In genomic region chr5:137784546-137784945, GRCm38 (mm10) we compare ENCODE assay signal across 7 mouse cellular contexts. TPM values are rescaled to one million over a fixed set of nuclear protein-coding genes. Genes with fewer than 3 reads are reported as not detected.
A peak's percentile ranks its signal among the peaks of the same experiment; 100 is the strongest.
DNase-seq lines count a peak whose midpoint lies in the region; ATAC-seq and TF ChIP-seq lines count a peak whose summit lies in the region.

No protein-coding gene starts in this region.

- 65% methylated on average over 14 of the region's 14 CpGs for WGBS in liver, adult 2 months
- WGBS in hindbrain, embryonic 16.5 days, result 79% methylated on average over 14 of the region's 14 CpGs
- 84% methylated on average over 14 of the region's 14 CpGs for WGBS in midbrain, embryonic 16.5 days

- no peak for ATAC-seq in hindbrain, embryonic 16.5 days
- ATAC-seq in midbrain, embryonic 16.5 days, result no peak

- H3K27ac ChIP-seq in liver, adult 2 months (replicated peaks; ENCODE audit: insufficient read depth, low read depth, low read length), result no peak overlapping the region
- H3K27ac ChIP-seq in cortical plate, adult 2 months (ENCODE audit: insufficient read depth, low read length), result no peak overlapping the region
- no peak overlapping the region for H3K27ac ChIP-seq in hindbrain, embryonic 16.5 days (ENCODE audit: low read depth, low read length)
- peak overlapping the region; percentile 96 for H3K27ac ChIP-seq in midbrain, embryonic 16.5 days (ENCODE audit: low read length)

- DNase-seq in liver, adult 2 months (ENCODE audit: extremely low read depth, low read depth, low spot score), result no peak
- no peak for DNase-seq in liver
- no peak for DNase-seq in spleen, postnatal 14 days (ENCODE audit: low spot score in 2 of 2)
- DNase-seq in right cerebral cortex, adult 2 months (ENCODE audit: low spot score in 2 of 2), result no peak

- no peaks in the 10 kb centered on the region for H3K9me3 ChIP-seq in hindbrain, embryonic 16.5 days (ENCODE audit: control insufficient read depth, low read length)
- no peaks in the 10 kb centered on the region for H3K9me3 ChIP-seq in midbrain, embryonic 16.5 days (replicated peaks; ENCODE audit: control insufficient read depth, low read length, poor library complexity, severe bottlenecking)

- 0 out of 2 replicates have a peak overlapping the region, but pooled peaks have one; percentile 2 for H3K9ac ChIP-seq in liver, adult 2 months (ENCODE audit: low read depth, low read length)
- H3K9ac ChIP-seq in hindbrain, embryonic 16.5 days (ENCODE audit: low read depth, low read length), result peak overlapping the region; percentile 87
- H3K9ac ChIP-seq in midbrain, embryonic 16.5 days (ENCODE audit: low read depth, low read length), result peak overlapping the region; percentile 91

- TF ChIP-seq CTCF in liver, adult 2 months (IDR thresholded peaks at IDR 0.05; ENCODE audit: low read depth, low read length), result no peak
- TF ChIP-seq CTCF in cortical plate, adult 2 months (IDR thresholded peaks at IDR 0.05; ENCODE audit: extremely low read depth, insufficient read depth, low read length), result no peak

- H3K79me2 ChIP-seq in liver, adult 2 months (ENCODE audit: control insufficient read depth, insufficient read depth, low read length), result peaks cover 16% of the 10 kb centered on the region

- no peak for TF ChIP-seq POLR2A in liver, adult 2 months (IDR thresholded peaks at IDR 0.05; ENCODE audit: extremely low read depth, insufficient read depth, low read length)
- TF ChIP-seq POLR2A in cortical plate, adult 2 months (IDR thresholded peaks at IDR 0.05; ENCODE audit: extremely low read depth, insufficient read depth, low read length), result no peak

- peaks cover 17% of the 10 kb centered on the region; the same call in 1 of the 2 replicates for H3K36me3 ChIP-seq in liver, adult 2 months (ENCODE audit: control insufficient read depth, insufficient read depth, low read length)
- peaks cover 19% of the 10 kb centered on the region; the same call in 1 of the 2 replicates for H3K36me3 ChIP-seq in hindbrain, embryonic 16.5 days (ENCODE audit: control insufficient read depth, insufficient read depth, low read length)
- H3K36me3 ChIP-seq in midbrain, embryonic 16.5 days (ENCODE audit: control insufficient read depth, insufficient read depth, low read length), result peaks cover 17% of the 10 kb centered on the region

- H3K4me2 ChIP-seq in hindbrain, embryonic 16.5 days (ENCODE audit: low read length), result peak overlapping the region; percentile 73
- peak overlapping the region; percentile 90 for H3K4me2 ChIP-seq in midbrain, embryonic 16.5 days (ENCODE audit: low read length)

- no peaks in the 10 kb centered on the region for H3K27me3 ChIP-seq in liver, adult 2 months (ENCODE audit: control insufficient read depth, insufficient read depth, low read length)
- H3K27me3 ChIP-seq in hindbrain, embryonic 16.5 days (replicated peaks; ENCODE audit: control insufficient read depth, insufficient read depth, low read length), result no peaks in the 10 kb centered on the region
- no peaks in the 10 kb centered on the region for H3K27me3 ChIP-seq in midbrain, embryonic 16.5 days (ENCODE audit: control insufficient read depth, insufficient read depth, low read depth, low read length)

- H3K4me1 ChIP-seq in liver, adult 2 months (ENCODE audit: control insufficient read depth, insufficient read depth, low read length), result peaks cover 24% of the 10 kb centered on the region
- peaks cover 10% of the 10 kb centered on the region; the same call in 1 of the 2 replicates for H3K4me1 ChIP-seq in cortical plate, adult 2 months (ENCODE audit: control insufficient read depth, insufficient read depth, low read length)
- H3K4me1 ChIP-seq in hindbrain, embryonic 16.5 days (ENCODE audit: control insufficient read depth, insufficient read depth, low read depth, low read length), result peaks cover 44% of the 10 kb centered on the region
- H3K4me1 ChIP-seq in midbrain, embryonic 16.5 days (ENCODE audit: control insufficient read depth, insufficient read depth, low read length), result peaks cover 53% of the 10 kb centered on the region

- no peak overlapping the region for H3K4me3 ChIP-seq in liver, adult 2 months (ENCODE audit: insufficient read depth, low read depth, low read length)
- peak overlapping the region; percentile 79; the same call in 1 of the 2 replicates for H3K4me3 ChIP-seq in cortical plate, adult 2 months (ENCODE audit: insufficient read depth, low read length)
- H3K4me3 ChIP-seq in hindbrain, embryonic 16.5 days (ENCODE audit: low read length), result peak overlapping the region; percentile 77
- H3K4me3 ChIP-seq in midbrain, embryonic 16.5 days (ENCODE audit: low read depth, low read length), result peak overlapping the region; percentile 79

RNA-seq across cellular contexts. Expression of gene Mepce, which starts 2.9 kb away (rescaled TPM):
- total RNA-seq in liver, adult 2 months (2014; rRNA removed), result 13.7 and 15.9 TPM in 2 replicates
- polyA plus RNA-seq in liver, adult 2 months (2012; rRNA removed), result 16.3 and 18.7 TPM in 2 replicates
- polyA plus RNA-seq in cortical plate, adult 2 months (2012; rRNA removed), result 37.8 and 38.1 TPM in 2 replicates
- 11.1 and 12.2 TPM in 2 replicates for polyA plus RNA-seq in hindbrain, embryonic 16.5 days (2015; fragmentation: Nextera tagmentation; extraction: Ambion mirVana)
- polyA plus RNA-seq in midbrain, embryonic 16.5 days (2015; fragmentation: Nextera tagmentation; extraction: Ambion mirVana), result 10.4 and 11.6 TPM in 2 replicates

RNA-seq across cellular contexts. Expression of gene Zcwpw1, which starts 3.1 kb away (rescaled TPM):
- total RNA-seq in liver, adult 2 months (2014; rRNA removed), result 3.3 and 4.2 TPM in 2 replicates
- 1.7 and 1.9 TPM in 2 replicates for polyA plus RNA-seq in liver, adult 2 months (2012; rRNA removed)
- polyA plus RNA-seq in cortical plate, adult 2 months (2012; rRNA removed), result 11.3 and 12.6 TPM in 2 replicates
- 11.2 and 13.5 TPM in 2 replicates for polyA plus RNA-seq in hindbrain, embryonic 16.5 days (2015; fragmentation: Nextera tagmentation; extraction: Ambion mirVana)
- polyA plus RNA-seq in midbrain, embryonic 16.5 days (2015; fragmentation: Nextera tagmentation; extraction: Ambion mirVana), result 11.6 and 13.1 TPM in 2 replicates

RNA-seq across cellular contexts. Expression of gene Ppp1r35, which starts 5.9 kb away (rescaled TPM):
- total RNA-seq in liver, adult 2 months (2014; rRNA removed), result 11.5 and 16.7 TPM in 2 replicates
- 28.9 and 34.0 TPM in 2 replicates for polyA plus RNA-seq in liver, adult 2 months (2012; rRNA removed)
- polyA plus RNA-seq in cortical plate, adult 2 months (2012; rRNA removed), result 26.9 and 27.6 TPM in 2 replicates
- 34.9 and 41.8 TPM in 2 replicates for polyA plus RNA-seq in hindbrain, embryonic 16.5 days (2015; fragmentation: Nextera tagmentation; extraction: Ambion mirVana)
- 33.5 and 36.6 TPM in 2 replicates for polyA plus RNA-seq in midbrain, embryonic 16.5 days (2015; fragmentation: Nextera tagmentation; extraction: Ambion mirVana)

RNA-seq across cellular contexts. Expression of gene Tsc22d4, which starts 39.0 kb away (rescaled TPM):
- total RNA-seq in liver, adult 2 months (2014; rRNA removed), result 4.4 and 4.5 TPM in 2 replicates
- polyA plus RNA-seq in liver, adult 2 months (2012; rRNA removed), result 11.4 and 22.1 TPM in 2 replicates
- 365 and 366 TPM in 2 replicates for polyA plus RNA-seq in cortical plate, adult 2 months (2012; rRNA removed)
- polyA plus RNA-seq in hindbrain, embryonic 16.5 days (2015; fragmentation: Nextera tagmentation; extraction: Ambion mirVana), result 101 and 150 TPM in 2 replicates
- 55.4 and 74.1 TPM in 2 replicates for polyA plus RNA-seq in midbrain, embryonic 16.5 days (2015; fragmentation: Nextera tagmentation; extraction: Ambion mirVana)

RNA-seq across cellular contexts. Expression of gene Nyap1, which starts 43.1 kb away (rescaled TPM):
- total RNA-seq in liver, adult 2 months (2014; rRNA removed), result 0.13 and 0.18 TPM in 2 replicates
- polyA plus RNA-seq in liver, adult 2 months (2012; rRNA removed), result 0.17 and 0.28 TPM in 2 replicates
- 69.7 and 74.8 TPM in 2 replicates for polyA plus RNA-seq in cortical plate, adult 2 months (2012; rRNA removed)
- 44.0 and 50.2 TPM in 2 replicates for polyA plus RNA-seq in hindbrain, embryonic 16.5 days (2015; fragmentation: Nextera tagmentation; extraction: Ambion mirVana)
- polyA plus RNA-seq in midbrain, embryonic 16.5 days (2015; fragmentation: Nextera tagmentation; extraction: Ambion mirVana), result 67.2 and 67.5 TPM in 2 replicates

Comparison
In these comparisons a context has a peak if more than half of its experiments do, and no peak if none do; other contexts are left out.
1. H3K9ac ChIP-seq: peak in every context shown above with its lines; median percentile 91 in midbrain, embryonic 16.5 days; 87 in hindbrain, embryonic 16.5 days; 2 in liver, adult 2 months.